Mouse (Mus musculus): ENCODE results near the gene Lrrc71. TPM values are rescaled to one million over a fixed set of nuclear protein-coding genes. Genes with fewer than 3 reads are reported as not detected.

Gene Lrrc71
- polyA plus RNA-seq, 1 experiment from 2014 or later = 1.5 TPM

GRCm38 (mm10) chr3:87783282-87784023 is 35.0 kb upstream of the Lrrc71 start:
- WGBS = 82% methylated on average over 25 of the region's 25 CpGs
- DNase-seq (ENCODE audit: low spot score) (no peak), ATAC-seq (ENCODE audit: low read depth) (no peak)
- H3K36me3 ChIP-seq (ENCODE audit: control insufficient read depth, insufficient read depth, low read length) = no peaks in the 10 kb centered on the region
- H3K9me3 ChIP-seq (ENCODE audit: control insufficient read depth, low read length) = no peaks in the 10 kb centered on the region
- H3K4me2 ChIP-seq (ENCODE audit: low read depth, low read length) = no peak overlapping the region
- H3K4me3 ChIP-seq (ENCODE audit: low read depth, low read length) = no peak overlapping the region
- peaks cover 16% of the 10 kb centered on the region for H3K4me1 ChIP-seq (ENCODE audit: control insufficient read depth, insufficient read depth, low read length)
- 0 out of 2 replicates have a peak, but pooled peaks cover 5% of the 10 kb centered on the region for H3K27me3 ChIP-seq (replicated peaks; ENCODE audit: control insufficient read depth, insufficient read depth, low read length)
- no peak overlapping the region for H3K27ac ChIP-seq (replicated peaks; ENCODE audit: low read depth, low read length)
- no peak overlapping the region for H3K9ac ChIP-seq (ENCODE audit: low read depth, low read length)

- ATAC-seq (ENCODE audit: low read depth) (peak; percentile 20; the same call in 1 of the 2 replicates), DNase-seq (ENCODE audit: low spot score) (peak; percentile 45)
- Histone ChIP-seq H3K4me1 (ENCODE audit: control insufficient read depth, insufficient read depth, low read length) (peaks cover 12% of the 10 kb centered on the region; the same call in 1 of the 2 replicates), H3K27me3 (replicated peaks; ENCODE audit: control insufficient read depth, insufficient read depth, low read length) (peaks cover 9% of the 10 kb centered on the region; the same call in 1 of the 2 replicates), H3K36me3 (ENCODE audit: control insufficient read depth, insufficient read depth, low read length) (no peaks in the 10 kb centered on the region), H3K4me3 (ENCODE audit: low read depth, low read length) (no peak overlapping the region), H3K9ac (ENCODE audit: low read depth, low read length) (no peak overlapping the region; the same call in 1 of the 2 replicates), H3K4me2 (ENCODE audit: low read depth, low read length) (no peak overlapping the region), H3K9me3 (ENCODE audit: control insufficient read depth, low read length) (no peaks in the 10 kb centered on the region), H3K27ac (replicated peaks; ENCODE audit: low read depth, low read length) (no peak overlapping the region)
- 51% methylated on average over 2 of the region's 2 CpGs for WGBS
Observed at GRCm38 (mm10) chr3:87779086-87779485, 30.7 kb upstream of the Lrrc71 start.

- H3K4me3 ChIP-seq (ENCODE audit: low read depth, low read length) = no peak overlapping the region
- peaks cover 12% of the 10 kb centered on the region; the same call in 1 of the 2 replicates for H3K4me1 ChIP-seq (ENCODE audit: control insufficient read depth, insufficient read depth, low read length)
- ATAC-seq (ENCODE audit: low read depth) = no peak
- H3K9me3 ChIP-seq (ENCODE audit: control insufficient read depth, low read length) = no peaks in the 10 kb centered on the region
- no peak overlapping the region for H3K27ac ChIP-seq (replicated peaks; ENCODE audit: low read depth, low read length)
- peak overlapping the region; percentile 15; the same call in 1 of the 2 replicates for H3K4me2 ChIP-seq (ENCODE audit: low read depth, low read length)
- 40% methylated on average over 23 of the region's 23 CpGs for WGBS
- H3K9ac ChIP-seq (ENCODE audit: low read depth, low read length) = peak overlapping the region; percentile 17; the same call in 1 of the 2 replicates
- no peak for DNase-seq (ENCODE audit: low spot score)
- H3K27me3 ChIP-seq (replicated peaks; ENCODE audit: control insufficient read depth, insufficient read depth, low read length) = peaks cover 9% of the 10 kb centered on the region; the same call in 1 of the 2 replicates
- no peaks in the 10 kb centered on the region for H3K36me3 ChIP-seq (ENCODE audit: control insufficient read depth, insufficient read depth, low read length)
Observed at GRCm38 (mm10) chr3:87778283-87778682, 29.9 kb upstream of the Lrrc71 start.

DNA sequence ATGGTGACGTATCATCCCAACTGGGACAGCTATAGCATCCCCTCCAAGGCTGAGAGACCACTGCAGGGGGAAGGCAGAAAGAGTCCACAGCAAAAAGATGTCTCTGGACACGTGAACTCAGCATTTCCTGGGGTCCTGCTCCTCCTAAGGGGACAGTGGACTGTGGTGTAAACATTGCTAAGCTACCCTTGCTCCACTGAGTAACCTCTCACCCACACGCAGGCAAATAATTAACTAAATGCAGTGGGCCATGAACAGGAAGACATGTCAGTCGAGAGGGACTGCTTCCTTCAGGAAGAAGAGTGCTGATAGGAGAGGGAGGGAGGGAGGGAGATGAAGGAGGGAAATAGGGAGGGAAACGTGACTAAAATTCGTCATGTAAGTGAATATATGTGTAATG is 22.7 kb upstream of the Lrrc71 start:
- no peak for ATAC-seq (ENCODE audit: low read depth)
- H3K4me3 ChIP-seq (ENCODE audit: low read depth, low read length) = no peak overlapping the region
- H3K4me1 ChIP-seq (ENCODE audit: control insufficient read depth, insufficient read depth, low read length) = peaks cover 13% of the 10 kb centered on the region; the same call in 1 of the 2 replicates
- H3K4me2 ChIP-seq (ENCODE audit: low read depth, low read length) = no peak overlapping the region
- DNase-seq (ENCODE audit: low spot score) = no peak
- no peak overlapping the region for H3K27ac ChIP-seq (replicated peaks; ENCODE audit: low read depth, low read length)
- no peaks in the 10 kb centered on the region for H3K36me3 ChIP-seq (ENCODE audit: control insufficient read depth, insufficient read depth, low read length)
- 44% methylated on average over 6 of the region's 6 CpGs for WGBS
- no peaks in the 10 kb centered on the region for H3K9me3 ChIP-seq (ENCODE audit: control insufficient read depth, low read length)
- H3K9ac ChIP-seq (ENCODE audit: low read depth, low read length) = no peak overlapping the region
- H3K27me3 ChIP-seq (replicated peaks; ENCODE audit: control insufficient read depth, insufficient read depth, low read length) = no peaks in the 10 kb centered on the region

GRCm38 (mm10) chr3:87770280-87770679 is 21.9 kb upstream of the Lrrc71 start:
- no peaks in the 10 kb centered on the region for H3K36me3 ChIP-seq (ENCODE audit: control insufficient read depth, insufficient read depth, low read length)
- H3K27me3 ChIP-seq (replicated peaks; ENCODE audit: control insufficient read depth, insufficient read depth, low read length) = no peaks in the 10 kb centered on the region
- no peak for DNase-seq (ENCODE audit: low spot score)
- H3K9me3 ChIP-seq (ENCODE audit: control insufficient read depth, low read length) = no peaks in the 10 kb centered on the region
- H3K9ac ChIP-seq (ENCODE audit: low read depth, low read length) = no peak overlapping the region
- H3K4me1 ChIP-seq (ENCODE audit: control insufficient read depth, insufficient read depth, low read length) = peaks cover 15% of the 10 kb centered on the region
- no peak overlapping the region for H3K27ac ChIP-seq (replicated peaks; ENCODE audit: low read depth, low read length)
- no peak overlapping the region for H3K4me2 ChIP-seq (ENCODE audit: low read depth, low read length)
- ATAC-seq (ENCODE audit: low read depth) = no peak
- no peak overlapping the region for H3K4me3 ChIP-seq (ENCODE audit: low read depth, low read length)
- WGBS = 0% methylated on average over 4 of the region's 4 CpGs

DNA sequence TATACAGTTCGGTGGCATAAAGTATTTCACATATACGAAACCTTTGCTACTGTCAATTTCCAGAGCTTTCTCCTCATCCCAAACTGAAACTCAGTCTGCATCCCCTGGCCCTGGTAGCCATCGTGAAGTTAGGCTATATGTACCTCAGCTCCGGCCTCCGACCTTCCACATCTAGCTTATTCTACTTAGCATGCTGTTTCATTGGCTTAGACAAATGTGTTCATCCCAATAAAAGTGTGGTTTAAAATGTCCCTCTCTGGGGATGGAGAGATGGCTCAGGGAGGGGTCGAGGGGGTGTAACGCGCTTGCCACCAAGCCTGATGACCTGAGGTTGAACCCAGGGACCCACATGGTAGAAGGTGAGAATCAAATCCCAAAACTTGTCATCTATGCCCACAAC is 21.1 kb upstream of the Lrrc71 start:
- ATAC-seq (ENCODE audit: low read depth) = no peak
- Histone ChIP-seq H3K4me3 (ENCODE audit: low read depth, low read length) (no peak overlapping the region), H3K36me3 (ENCODE audit: control insufficient read depth, insufficient read depth, low read length) (no peaks in the 10 kb centered on the region), H3K4me1 (ENCODE audit: control insufficient read depth, insufficient read depth, low read length) (peaks cover 23% of the 10 kb centered on the region), H3K27ac (replicated peaks; ENCODE audit: low read depth, low read length) (no peak overlapping the region), H3K27me3 (replicated peaks; ENCODE audit: control insufficient read depth, insufficient read depth, low read length) (no peaks in the 10 kb centered on the region), H3K4me2 (ENCODE audit: low read depth, low read length) (no peak overlapping the region), H3K9ac (ENCODE audit: low read depth, low read length) (no peak overlapping the region), H3K9me3 (ENCODE audit: control insufficient read depth, low read length) (no peaks in the 10 kb centered on the region)
- no peak for DNase-seq (ENCODE audit: low spot score)
- WGBS = 78% methylated on average over 8 of the region's 8 CpGs

DNA sequence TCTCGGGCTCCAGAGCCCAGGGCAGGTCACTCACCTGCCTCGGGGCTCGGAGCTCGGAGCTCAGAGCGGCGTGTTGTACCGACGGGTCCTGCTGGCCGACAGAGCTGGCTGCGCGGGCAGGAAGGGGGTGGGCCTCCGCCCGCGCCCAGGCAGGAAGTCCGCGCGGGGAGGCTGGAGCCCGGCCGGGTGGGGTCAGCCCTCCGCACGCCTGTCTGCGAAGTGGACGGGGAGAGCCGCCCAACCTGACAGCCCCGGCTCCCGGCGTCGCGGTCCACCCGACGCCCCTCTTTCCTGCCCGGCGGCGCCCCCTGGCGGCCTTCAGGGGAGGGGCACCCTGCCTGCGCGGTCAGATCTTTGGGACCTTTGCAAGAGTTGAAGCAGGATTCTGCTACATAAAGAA is 20.4 kb upstream of the Lrrc71 start:
- under 1% methylated on average over 33 of the region's 37 CpGs for WGBS
- Histone ChIP-seq H3K27ac (replicated peaks; ENCODE audit: low read depth, low read length) (peak overlapping the region; percentile 65), H3K27me3 (replicated peaks; ENCODE audit: control insufficient read depth, insufficient read depth, low read length) (no peaks in the 10 kb centered on the region), H3K36me3 (ENCODE audit: control insufficient read depth, insufficient read depth, low read length) (no peaks in the 10 kb centered on the region), H3K9ac (ENCODE audit: low read depth, low read length) (peak overlapping the region; percentile 67), H3K4me2 (ENCODE audit: low read depth, low read length) (peak overlapping the region; percentile 65), H3K4me3 (ENCODE audit: low read depth, low read length) (peak overlapping the region; percentile 47), H3K4me1 (ENCODE audit: control insufficient read depth, insufficient read depth, low read length) (peaks cover 29% of the 10 kb centered on the region), H3K9me3 (ENCODE audit: control insufficient read depth, low read length) (no peaks in the 10 kb centered on the region)
- ATAC-seq (ENCODE audit: low read depth) (peak; percentile 70), DNase-seq (ENCODE audit: low spot score) (peak; percentile 76)

GRCm38 (mm10) chr3:87768431-87768830 is 20.0 kb upstream of the Lrrc71 start:
- WGBS = 39% methylated on average over 6 of the region's 6 CpGs
- no peaks in the 10 kb centered on the region for H3K9me3 ChIP-seq (ENCODE audit: control insufficient read depth, low read length)
- no peak for ATAC-seq (ENCODE audit: low read depth)
- peak overlapping the region; percentile 47 for H3K4me3 ChIP-seq (ENCODE audit: low read depth, low read length)
- DNase-seq (ENCODE audit: low spot score) = no peak
- H3K36me3 ChIP-seq (ENCODE audit: control insufficient read depth, insufficient read depth, low read length) = no peaks in the 10 kb centered on the region
- H3K4me2 ChIP-seq (ENCODE audit: low read depth, low read length) = peak overlapping the region; percentile 65
- peak overlapping the region; percentile 67 for H3K9ac ChIP-seq (ENCODE audit: low read depth, low read length)
- peak overlapping the region; percentile 65 for H3K27ac ChIP-seq (replicated peaks; ENCODE audit: low read depth, low read length)
- H3K27me3 ChIP-seq (replicated peaks; ENCODE audit: control insufficient read depth, insufficient read depth, low read length) = no peaks in the 10 kb centered on the region
- H3K4me1 ChIP-seq (ENCODE audit: control insufficient read depth, insufficient read depth, low read length) = peaks cover 33% of the 10 kb centered on the region

DNA sequence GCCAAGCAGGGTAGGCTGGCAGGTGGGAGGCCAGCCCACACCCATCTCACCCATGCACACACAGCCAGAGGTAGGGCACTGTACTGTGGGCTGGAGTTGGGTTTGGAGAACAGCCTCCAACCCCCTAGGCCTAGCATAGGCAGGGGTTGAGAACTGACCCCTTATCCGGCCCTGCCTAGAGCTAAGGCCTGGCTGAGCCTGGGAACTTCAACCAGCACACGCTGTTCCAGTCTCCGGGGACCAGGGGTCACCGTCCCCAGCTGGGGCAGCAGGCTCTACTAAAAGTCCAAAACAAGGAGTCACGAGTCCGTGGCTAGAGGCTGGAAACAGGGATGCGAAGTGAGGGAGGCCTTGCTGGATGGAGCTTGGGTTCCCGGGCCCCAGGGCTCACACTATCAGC is 19.3 kb upstream of the Lrrc71 start:
- H3K27ac ChIP-seq (replicated peaks; ENCODE audit: low read depth, low read length) = no peak overlapping the region
- no peaks in the 10 kb centered on the region for H3K9me3 ChIP-seq (ENCODE audit: control insufficient read depth, low read length)
- H3K4me2 ChIP-seq (ENCODE audit: low read depth, low read length) = peak overlapping the region; percentile 65
- ATAC-seq (ENCODE audit: low read depth) (no peak), DNase-seq (ENCODE audit: low spot score) (no peak)
- peaks cover 39% of the 10 kb centered on the region for H3K4me1 ChIP-seq (ENCODE audit: control insufficient read depth, insufficient read depth, low read length)
- H3K4me3 ChIP-seq (ENCODE audit: low read depth, low read length) = peak overlapping the region; percentile 47
- no peaks in the 10 kb centered on the region for H3K27me3 ChIP-seq (replicated peaks; ENCODE audit: control insufficient read depth, insufficient read depth, low read length)
- peak overlapping the region; percentile 47 for H3K9ac ChIP-seq (ENCODE audit: low read depth, low read length)
- no peaks in the 10 kb centered on the region for H3K36me3 ChIP-seq (ENCODE audit: control insufficient read depth, insufficient read depth, low read length)
- 60% methylated on average over 8 of the region's 8 CpGs for WGBS

Measured in embryonic facial prominence, embryonic 14.5 days (tissue).